Mouse (Mus musculus) myocyte (in vitro differentiated cells): ENCODE data around the gene Cd7.

Experiments
- CEBPB ChIP-seq: IDR thresholded peaks from 2 replicates; pipeline ENCODE4 v1.6.1; 2011; ENCODE audit warnings: mild to moderate bottlenecking, moderate library complexity; ENCODE audit not compliant: poor library complexity, insufficient read depth, severe bottlenecking
- E2F4 ChIP-seq: IDR thresholded peaks from one replicate; pipeline ENCODE4 v1.6.1; 2011; ENCODE audit warnings: mild to moderate bottlenecking, control low read depth, moderate library complexity; ENCODE audit not compliant: insufficient read depth
- MAX ChIP-seq: IDR thresholded peaks from one replicate; pipeline ENCODE4 v1.6.1; 2011; ENCODE audit warnings: low read depth, mild to moderate bottlenecking, control low read depth
- MYOD1 ChIP-seq, 3 experiments: IDR thresholded peaks; one replicate each; pipeline ENCODE4 v1.6.1; 2011; ENCODE audit warnings: control low read depth in 2 of 3, low read depth in 2 of 3, mild to moderate bottlenecking in 2 of 3, moderate library complexity in 1 of 3; ENCODE audit not compliant: insufficient read length in 2 of 3, control insufficient read depth in 1 of 3
- POLR2A ChIP-seq: IDR thresholded peaks from one replicate; pipeline ENCODE4 v1.6.1; 2011; ENCODE audit warnings: low read depth, mild to moderate bottlenecking, control low read depth, moderate library complexity; ENCODE audit not compliant: insufficient read length
- POLR2AphosphoS2 ChIP-seq: IDR thresholded peaks from one replicate; pipeline ENCODE4 v1.6.1; 2011; ENCODE audit warnings: low read depth, control low read depth; ENCODE audit not compliant: insufficient read length
- REST ChIP-seq: IDR thresholded peaks from one replicate; pipeline ENCODE4 v1.6.1; 2011; ENCODE audit warnings: mild to moderate bottlenecking, control low read depth, moderate library complexity; ENCODE audit not compliant: insufficient read depth, insufficient read length
- SRF ChIP-seq: IDR thresholded peaks from one replicate; pipeline ENCODE4 v1.6.1; 2011; ENCODE audit warnings: low read depth; ENCODE audit not compliant: control insufficient read depth, insufficient read length
- TCF12 ChIP-seq: IDR thresholded peaks from one replicate; pipeline ENCODE4 v1.6.1; 2011; ENCODE audit warnings: mild to moderate bottlenecking, control low read depth; ENCODE audit not compliant: poor library complexity, insufficient read depth, severe bottlenecking

DNA sequence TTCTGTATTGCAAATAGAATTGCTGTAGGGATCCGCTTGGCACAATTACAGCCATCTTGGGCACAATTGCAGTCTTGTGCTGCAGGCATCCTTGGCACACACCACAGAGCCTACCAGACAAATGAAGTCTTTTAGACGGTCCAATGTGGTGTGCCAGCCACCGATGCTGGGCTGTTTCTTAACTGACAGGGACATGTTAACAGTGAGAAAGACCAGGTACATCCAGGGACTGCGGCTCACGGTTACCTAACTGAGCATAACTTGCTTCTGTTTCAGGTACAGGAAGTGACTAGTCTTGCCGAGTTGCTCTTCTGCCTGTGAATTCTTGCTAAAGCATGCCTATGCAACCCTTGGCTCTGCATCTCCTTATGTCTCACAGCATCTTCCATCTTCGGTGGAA lies 25.6 kb downstream of the Cd7 start:
- TF ChIP-seq TCF12, result no peak
- TF ChIP-seq POLR2A, result no peak
- no peak for TF ChIP-seq POLR2AphosphoS2
- no peak for TF ChIP-seq CEBPB
- TF ChIP-seq REST, result no peak
- TF ChIP-seq MAX, result no peak
- no peak for TF ChIP-seq SRF
- no peak for TF ChIP-seq E2F4
- TF ChIP-seq MYOD1 (IDR thresholded peaks at IDR 0.05; ENCODE audit: control insufficient read depth in 1 of 3, insufficient read length in 2 of 3, low read depth in 2 of 3), result no peak
